Mouse (Mus musculus): ENCODE measurements around the gene Ola1. TPM values are rescaled to one million over a fixed set of nuclear protein-coding genes. Genes with fewer than 3 reads are reported as not detected.

Gene Ola1
- polyA plus RNA-seq, 1 experiment from 2014 or later = 67.1 TPM

DNA sequence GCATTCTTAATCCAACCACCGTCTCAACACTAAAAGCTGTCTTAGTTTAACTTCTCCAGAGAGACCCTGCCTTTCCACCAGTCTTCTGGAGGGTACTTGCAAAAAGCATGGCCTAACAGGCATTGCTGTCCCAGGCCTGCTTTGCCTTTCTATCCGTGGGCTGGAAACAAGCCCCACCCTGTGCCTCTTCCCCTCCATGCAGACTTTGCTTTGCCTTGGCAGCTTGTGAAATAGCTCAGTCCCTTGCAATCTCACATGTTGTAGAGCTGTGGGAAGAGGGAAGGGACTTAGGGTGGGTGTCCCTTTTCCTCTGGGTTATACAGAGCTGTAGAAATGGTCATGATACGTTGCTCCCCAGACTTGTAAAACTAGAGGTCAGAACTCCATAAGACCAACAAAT is 12.4 kb upstream of the Ola1 start:
- H3K9me3 ChIP-seq (replicated peaks) = no peaks in the 10 kb centered on the region
- DNase-seq (no peak), ATAC-seq (ENCODE audit: low read depth) (no peak)
- 46% methylated on average over 3 of the region's 3 CpGs for WGBS (ENCODE audit: insufficient replicate concordance)
- H3K36me3 ChIP-seq = no peaks in the 10 kb centered on the region
- no peak overlapping the region for H3K27ac ChIP-seq
- no peaks in the 10 kb centered on the region for H3K4me1 ChIP-seq (replicated peaks)
- no peak overlapping the region for H3K9ac ChIP-seq
- peaks cover 7% of the 10 kb centered on the region; the same call in 1 of the 2 replicates for H3K27me3 ChIP-seq
- no peak overlapping the region for H3K4me2 ChIP-seq
- H3K4me3 ChIP-seq (replicated peaks) = no peak overlapping the region

DNA sequence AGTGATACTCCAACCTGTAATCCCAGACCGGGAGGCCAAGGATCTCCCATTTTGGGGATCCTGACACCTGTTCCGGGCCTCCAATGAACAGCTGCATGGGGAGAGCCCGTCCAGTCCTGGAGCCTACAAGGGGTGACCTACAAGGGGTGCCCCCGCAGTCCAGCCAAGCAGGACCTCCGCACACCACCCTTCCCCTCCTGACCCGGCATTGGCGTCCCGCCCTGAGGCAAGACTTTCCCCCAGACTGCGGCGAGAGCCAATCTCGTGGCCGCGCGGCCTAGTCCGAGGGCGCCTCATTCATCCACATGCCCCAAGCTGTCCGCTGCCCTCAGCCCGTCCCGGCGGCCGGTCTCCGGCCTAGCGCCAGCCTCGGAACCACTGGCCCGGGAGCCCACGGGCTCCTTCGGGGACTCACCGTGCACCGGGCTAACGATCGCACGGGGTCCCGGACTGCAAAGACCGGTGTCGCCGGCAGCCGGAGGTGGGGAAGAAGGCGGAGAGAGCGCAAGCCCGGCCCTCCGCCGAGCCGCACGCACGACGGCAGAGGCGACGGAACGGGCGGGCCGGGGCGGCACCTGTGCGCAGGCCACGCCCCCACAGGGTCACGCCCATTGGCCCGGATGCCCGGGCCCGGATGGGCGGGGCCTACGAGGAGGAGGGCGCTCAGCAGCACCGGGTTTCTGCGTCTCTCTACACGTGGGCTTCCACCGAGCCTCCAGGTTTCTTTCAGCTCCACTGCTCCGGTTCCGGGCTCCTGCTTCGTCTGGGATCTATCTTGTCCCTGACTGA is 4.7 kb downstream of the Ola1 start:
- under 1% methylated on average over 68 of the region's 68 CpGs for WGBS (ENCODE audit: insufficient replicate concordance)
- DNase-seq = peak; percentile 95
- ATAC-seq (ENCODE audit: low read depth) = peak; percentile 98
- Histone ChIP-seq H3K27ac (peak overlapping the region; percentile 76), H3K4me1 (replicated peaks) (peaks cover 26% of the 10 kb centered on the region), H3K4me3 (replicated peaks) (peak overlapping the region; percentile 87), H3K27me3 (no peaks in the 10 kb centered on the region), H3K4me2 (peak overlapping the region; percentile 97), H3K36me3 (peaks cover 18% of the 10 kb centered on the region), H3K9ac (peak overlapping the region; percentile 88), H3K9me3 (replicated peaks) (no peaks in the 10 kb centered on the region)

DNA sequence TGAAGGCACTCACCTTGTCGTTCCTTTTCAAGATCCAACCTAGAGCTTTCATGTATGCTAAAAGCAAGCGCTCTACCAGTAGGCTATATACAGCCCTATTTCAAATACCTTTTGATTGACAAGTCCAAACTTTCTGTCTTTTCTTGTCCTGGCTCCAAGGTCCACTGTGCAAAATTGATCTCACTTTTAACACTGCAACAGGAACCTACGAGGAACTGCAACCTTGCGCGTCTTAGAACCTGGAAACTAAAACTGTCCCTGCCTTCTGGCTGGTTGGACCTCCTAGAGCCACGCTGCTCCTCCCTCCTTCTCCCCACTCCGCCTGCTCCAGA is 5.2 kb downstream of the Ola1 start:
- peak overlapping the region; percentile 97 for H3K4me2 ChIP-seq
- H3K9me3 ChIP-seq (replicated peaks) = no peaks in the 10 kb centered on the region
- DNase-seq (no peak), ATAC-seq (ENCODE audit: low read depth) (no peak)
- peak overlapping the region; percentile 76 for H3K27ac ChIP-seq
- peaks cover 18% of the 10 kb centered on the region for H3K36me3 ChIP-seq
- peaks cover 26% of the 10 kb centered on the region for H3K4me1 ChIP-seq (replicated peaks)
- H3K4me3 ChIP-seq (replicated peaks) = peak overlapping the region; percentile 87
- WGBS (ENCODE audit: insufficient replicate concordance) = 13% methylated on average over 7 of the region's 7 CpGs
- no peaks in the 10 kb centered on the region for H3K27me3 ChIP-seq
- H3K9ac ChIP-seq = peak overlapping the region; percentile 88

DNA sequence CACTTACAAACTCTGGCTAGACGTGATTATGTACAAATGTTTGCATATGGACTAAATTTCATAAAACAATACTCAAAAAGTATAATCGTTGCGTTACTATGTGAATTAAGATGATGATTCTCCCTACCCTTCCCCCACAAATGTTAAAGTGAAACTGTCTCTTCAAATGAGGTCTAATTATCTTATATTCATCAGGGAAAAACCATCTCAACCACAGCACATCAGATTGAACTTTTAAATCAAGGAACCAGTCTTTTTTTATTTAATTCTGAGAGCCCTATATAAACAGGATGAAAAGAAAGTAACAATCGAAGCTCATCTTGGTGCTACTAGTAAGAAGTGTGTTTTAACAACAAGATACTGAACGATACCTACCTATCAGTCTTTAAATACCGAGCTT is 14.4 kb downstream of the Ola1 start:
- DNase-seq (no peak), ATAC-seq (ENCODE audit: low read depth) (no peak)
- Histone ChIP-seq H3K4me3 (replicated peaks) (no peak overlapping the region), H3K4me1 (replicated peaks) (0 out of 2 replicates have a peak, but pooled peaks cover 2% of the 10 kb centered on the region), H3K27ac (no peak overlapping the region), H3K27me3 (no peaks in the 10 kb centered on the region), H3K4me2 (no peak overlapping the region), H3K36me3 (peaks cover 27% of the 10 kb centered on the region), H3K9me3 (replicated peaks) (no peaks in the 10 kb centered on the region), H3K9ac (no peak overlapping the region)
- WGBS (ENCODE audit: insufficient replicate concordance) = 78% methylated on average over 6 of the region's 6 CpGs

DNA sequence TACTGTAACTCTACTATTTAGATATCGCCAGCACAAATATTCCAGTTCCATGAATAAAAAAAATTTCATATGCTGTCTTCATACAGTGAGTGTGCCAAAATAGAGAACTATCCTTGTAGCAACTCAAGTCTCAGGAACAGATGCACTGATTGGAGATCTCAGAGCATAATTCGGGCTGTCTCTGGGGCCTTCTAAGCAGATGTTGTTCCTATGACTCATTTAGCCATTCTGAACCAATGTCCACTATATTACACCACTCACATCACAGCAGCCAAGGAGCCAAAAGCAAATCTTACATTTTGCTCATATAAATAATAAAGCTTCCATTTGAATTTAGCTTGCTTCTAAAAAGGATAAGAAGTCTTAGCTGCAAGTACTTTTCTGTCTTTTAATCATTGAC is 30.2 kb downstream of the Ola1 start:
- 79% methylated on average over 2 of the region's 2 CpGs for WGBS (ENCODE audit: insufficient replicate concordance)
- Histone ChIP-seq H3K9me3 (replicated peaks) (no peaks in the 10 kb centered on the region), H3K4me3 (replicated peaks) (no peak overlapping the region), H3K9ac (no peak overlapping the region), H3K4me2 (no peak overlapping the region), H3K4me1 (replicated peaks) (no peaks in the 10 kb centered on the region; the same call in 1 of the 2 replicates), H3K27ac (no peak overlapping the region), H3K36me3 (no peaks in the 10 kb centered on the region), H3K27me3 (no peaks in the 10 kb centered on the region)
- ATAC-seq (ENCODE audit: low read depth) (no peak), DNase-seq (no peak)

DNA sequence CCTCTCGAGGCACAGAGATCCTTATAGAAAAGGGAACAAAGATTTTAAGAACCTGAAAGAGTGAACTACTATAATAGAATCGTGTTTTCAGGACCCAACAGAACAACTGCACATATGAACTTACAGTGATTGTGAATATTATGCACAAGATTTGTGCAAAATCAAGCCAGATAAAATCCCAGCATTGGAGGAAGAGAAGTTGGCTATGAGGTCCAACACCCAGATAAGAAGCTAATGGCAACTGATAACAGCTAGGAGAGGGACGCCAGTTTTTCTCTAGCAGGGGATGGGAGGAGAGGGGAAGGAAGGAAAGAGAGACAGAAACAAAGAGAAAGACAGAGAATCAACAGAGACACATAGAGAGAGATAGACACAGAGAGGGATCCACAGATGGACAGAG is 33.5 kb downstream of the Ola1 start:
- WGBS (ENCODE audit: insufficient replicate concordance) = 43% methylated on average over 3 of the region's 3 CpGs

DNA sequence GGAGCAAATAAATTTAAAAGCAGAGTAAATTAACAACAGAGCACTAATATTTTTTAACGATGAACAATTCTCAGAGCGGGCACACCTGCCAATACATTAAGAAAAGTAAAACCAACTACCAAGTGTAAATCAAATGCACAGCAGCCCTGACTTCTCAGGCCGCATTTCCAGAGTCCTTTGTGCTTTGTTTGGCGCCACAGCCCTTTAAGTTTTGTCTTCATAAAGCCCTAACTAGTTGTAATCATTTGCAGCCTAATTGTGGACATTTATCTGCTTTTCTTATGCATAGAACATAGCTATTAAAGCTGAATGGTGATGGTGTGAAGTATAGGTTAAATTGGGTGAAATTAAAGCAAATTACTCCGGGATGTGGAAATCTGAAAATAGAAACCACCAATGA is 49.2 kb downstream of the Ola1 start:
- ATAC-seq (ENCODE audit: low read depth) (no peak), DNase-seq (no peak)
- Histone ChIP-seq H3K4me1 (replicated peaks) (0 out of 2 replicates have a peak, but pooled peaks cover 3% of the 10 kb centered on the region), H3K36me3 (no peaks in the 10 kb centered on the region), H3K27ac (no peak overlapping the region), H3K4me3 (replicated peaks) (no peak overlapping the region), H3K9me3 (replicated peaks) (no peaks in the 10 kb centered on the region), H3K9ac (no peak overlapping the region), H3K4me2 (no peak overlapping the region), H3K27me3 (no peaks in the 10 kb centered on the region)
- WGBS (ENCODE audit: insufficient replicate concordance) = 79% methylated on average over 5 of the region's 5 CpGs

More for the DNA sequence above, 33.5 kb downstream of the Ola1 start:
- H3K4me3 ChIP-seq (replicated peaks) = no peak overlapping the region
- H3K27ac ChIP-seq = no peak overlapping the region
- no peak overlapping the region for H3K9ac ChIP-seq
- no peak overlapping the region for H3K4me2 ChIP-seq
- ATAC-seq (ENCODE audit: low read depth) (no peak), DNase-seq (no peak)
- no peaks in the 10 kb centered on the region for H3K27me3 ChIP-seq
- H3K4me1 ChIP-seq (replicated peaks) = 0 out of 2 replicates have a peak, but pooled peaks cover 3% of the 10 kb centered on the region
- H3K9me3 ChIP-seq (replicated peaks) = no peaks in the 10 kb centered on the region
- H3K36me3 ChIP-seq = no peaks in the 10 kb centered on the region

DNA sequence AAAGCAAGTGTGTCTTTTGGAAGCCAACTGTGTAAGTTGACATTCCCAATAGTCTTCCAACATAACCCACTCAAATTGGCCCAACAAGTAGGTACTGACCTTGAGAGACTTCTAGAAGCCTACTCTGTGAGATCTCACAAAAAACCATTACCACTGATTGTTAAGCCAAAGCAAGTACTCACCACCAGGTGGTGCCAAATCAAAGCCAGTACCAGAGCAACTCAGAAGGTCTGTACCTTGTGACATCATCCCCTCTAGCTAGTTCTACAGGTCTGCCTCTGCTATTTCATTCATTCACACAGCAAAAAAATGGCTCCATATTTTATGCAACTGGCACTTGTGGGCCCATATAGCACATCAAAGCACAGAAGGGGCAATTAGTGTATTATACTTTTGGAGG is 51.6 kb downstream of the Ola1 start:
- ATAC-seq (ENCODE audit: low read depth) (no peak), DNase-seq (peak; percentile 31)
- H3K4me3 ChIP-seq (replicated peaks) = no peak overlapping the region

DNA sequence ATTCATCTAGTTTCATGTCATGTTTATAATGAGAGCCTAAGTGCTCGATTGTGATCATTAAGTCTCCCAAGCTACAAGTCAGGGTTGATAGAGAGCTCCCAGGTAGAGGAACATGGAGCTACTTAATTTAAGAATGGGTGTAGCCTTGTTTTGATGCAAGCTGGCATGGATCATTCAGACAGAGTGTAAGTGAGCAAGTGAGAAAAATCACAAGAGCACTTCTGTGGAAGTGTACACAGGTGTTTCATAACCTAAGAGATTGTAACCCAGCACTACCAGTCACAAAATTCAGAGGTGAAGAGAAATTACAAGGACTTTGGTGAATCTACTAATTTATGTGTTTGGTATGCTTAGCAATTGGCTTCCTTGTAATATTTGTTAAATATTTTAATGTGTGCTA is 54.1 kb downstream of the Ola1 start:
- ATAC-seq (ENCODE audit: low read depth) (no peak), DNase-seq (no peak)
- no peaks in the 10 kb centered on the region for H3K9me3 ChIP-seq (replicated peaks)
- H3K36me3 ChIP-seq = no peaks in the 10 kb centered on the region
- no peaks in the 10 kb centered on the region for H3K4me1 ChIP-seq (replicated peaks)
- H3K27me3 ChIP-seq = no peaks in the 10 kb centered on the region
- no peak overlapping the region for H3K4me3 ChIP-seq (replicated peaks)
- H3K9ac ChIP-seq = no peak overlapping the region
- 60% methylated on average over 1 of the region's 1 CpGs for WGBS (ENCODE audit: insufficient replicate concordance)
- H3K27ac ChIP-seq = no peak overlapping the region
- no peak overlapping the region for H3K4me2 ChIP-seq

More for the DNA sequence above, 51.6 kb downstream of the Ola1 start:
- Histone ChIP-seq H3K9me3 (replicated peaks) (no peaks in the 10 kb centered on the region), H3K27ac (no peak overlapping the region), H3K9ac (no peak overlapping the region), H3K36me3 (no peaks in the 10 kb centered on the region), H3K27me3 (no peaks in the 10 kb centered on the region), H3K4me1 (replicated peaks) (0 out of 2 replicates have a peak, but pooled peaks cover 3% of the 10 kb centered on the region), H3K4me2 (no peak overlapping the region)

DNA sequence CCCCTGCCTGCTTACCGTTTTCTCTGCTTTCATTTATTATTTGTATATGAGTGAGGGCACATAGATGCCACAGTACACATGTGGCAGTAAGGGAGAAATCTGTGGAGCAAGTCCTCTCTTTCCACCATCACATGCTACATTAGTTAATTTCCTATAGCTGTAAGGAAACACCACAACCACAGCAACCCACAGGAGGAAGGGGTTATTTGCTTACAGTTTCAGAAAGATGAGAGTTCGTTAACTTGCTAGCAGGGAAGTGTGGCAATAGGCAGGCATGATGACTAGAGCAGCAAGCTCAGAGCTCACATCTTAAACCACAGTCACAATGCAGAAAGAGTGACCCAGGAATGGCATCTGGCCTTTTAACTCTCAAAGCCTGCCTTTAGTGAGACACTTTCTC is 58.0 kb downstream of the Ola1 start:
- Histone ChIP-seq H3K9me3 (replicated peaks) (no peaks in the 10 kb centered on the region), H3K4me2 (no peak overlapping the region), H3K27me3 (no peaks in the 10 kb centered on the region), H3K4me3 (replicated peaks) (no peak overlapping the region), H3K9ac (no peak overlapping the region), H3K4me1 (replicated peaks) (peaks cover 7% of the 10 kb centered on the region; the same call in 1 of the 2 replicates), H3K36me3 (peaks cover 9% of the 10 kb centered on the region), H3K27ac (no peak overlapping the region; the same call in 1 of the 2 replicates)
- ATAC-seq (ENCODE audit: low read depth) (no peak), DNase-seq (no peak)
- WGBS (ENCODE audit: insufficient replicate concordance) = 50% methylated on average over 2 of the region's 2 CpGs

DNA sequence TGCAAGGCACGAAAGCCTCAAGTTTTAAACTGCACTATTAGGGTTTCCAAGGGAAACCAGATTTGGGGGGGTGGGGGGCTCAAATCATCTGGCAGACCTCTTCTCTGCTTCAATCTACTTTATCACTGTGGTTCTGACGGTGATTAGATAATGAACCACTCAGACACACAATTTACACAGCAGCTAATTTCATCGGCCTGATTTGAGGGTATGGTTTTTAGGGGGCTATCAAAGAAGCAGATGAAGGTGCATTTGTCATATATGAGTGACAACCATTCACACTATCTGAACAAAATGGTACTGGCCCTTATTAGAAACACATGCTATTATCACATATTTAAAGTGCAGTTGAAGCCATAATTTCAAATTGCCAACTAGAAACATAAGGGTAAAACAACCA is 61.5 kb downstream of the Ola1 start:
- Histone ChIP-seq H3K27ac (no peak overlapping the region), H3K4me1 (replicated peaks) (peaks cover 7% of the 10 kb centered on the region; the same call in 1 of the 2 replicates), H3K27me3 (no peaks in the 10 kb centered on the region), H3K36me3 (peaks cover 15% of the 10 kb centered on the region), H3K4me3 (replicated peaks) (no peak overlapping the region), H3K9me3 (replicated peaks) (no peaks in the 10 kb centered on the region), H3K9ac (no peak overlapping the region), H3K4me2 (no peak overlapping the region)
- ATAC-seq (ENCODE audit: low read depth) = no peak
- no peak for DNase-seq
- WGBS (ENCODE audit: insufficient replicate concordance) = 78% methylated on average over 3 of the region's 3 CpGs

DNA sequence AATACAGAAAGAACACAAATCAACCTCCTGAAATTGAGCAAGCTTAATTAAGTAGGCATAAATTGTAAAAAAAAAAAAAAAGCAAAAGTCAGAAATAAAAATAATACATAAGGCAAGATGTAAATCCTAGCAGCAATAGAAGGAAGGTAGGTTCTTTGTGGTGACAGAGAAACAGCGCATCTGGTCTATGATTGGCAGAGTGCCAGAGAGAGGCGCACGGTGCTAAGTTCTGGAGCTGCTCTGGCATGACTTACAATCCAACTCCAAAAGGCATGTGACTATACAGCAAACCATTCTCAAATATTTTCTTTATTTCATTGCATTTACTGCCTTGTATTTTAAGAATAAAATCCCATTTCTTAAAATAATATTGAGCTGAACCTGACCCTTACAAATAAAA is 68.2 kb downstream of the Ola1 start:
- Histone ChIP-seq H3K27ac (no peak overlapping the region), H3K9ac (no peak overlapping the region), H3K36me3 (peaks cover 8% of the 10 kb centered on the region; the same call in 1 of the 2 replicates), H3K9me3 (replicated peaks) (no peaks in the 10 kb centered on the region), H3K27me3 (no peaks in the 10 kb centered on the region), H3K4me1 (replicated peaks) (no peaks in the 10 kb centered on the region), H3K4me2 (no peak overlapping the region), H3K4me3 (replicated peaks) (no peak overlapping the region)
- DNase-seq (no peak), ATAC-seq (ENCODE audit: low read depth) (no peak)
- WGBS (ENCODE audit: insufficient replicate concordance) = 88% methylated on average over 3 of the region's 3 CpGs
